In genomic region chr4:131366006-131366405, GRCm38 (mm10) we compare ENCODE assay signal across 16 mouse cellular contexts.
DNase-seq lines count a peak whose midpoint lies in the region; ATAC-seq and TF ChIP-seq lines count a peak whose summit lies in the region.
"Had no signal": no experiment of that assay in that cellular context is flagged by ENCODE, and none has a peak within 500 bp of the region (broad histone marks: within the 10 kb centered on the region; RNA-seq: fewer than 3 reads in every experiment).

No protein-coding gene starts in this region.

- no peak overlapping the region for H3K9ac ChIP-seq in intestine, postnatal 0 days (ENCODE audit: low read depth, low read length)
- no peak overlapping the region for H3K9ac ChIP-seq in intestine, embryonic 15.5 days
- H3K9ac ChIP-seq in midbrain, embryonic 11.5 days (ENCODE audit: low read length), result no peak overlapping the region
- H3K9ac ChIP-seq in midbrain, embryonic 16.5 days (ENCODE audit: low read depth, low read length), result no peak overlapping the region
- H3K9ac ChIP-seq: heart, embryonic 13.5 days; hindbrain, embryonic 12.5 days; limb, embryonic 15.5 days; neural tube, embryonic 13.5 days had no signal

- H3K4me2 ChIP-seq in intestine, postnatal 0 days (replicated peaks; ENCODE audit: low read depth), result no peak overlapping the region
- H3K4me2 ChIP-seq in intestine, embryonic 15.5 days (replicated peaks), result no peak overlapping the region
- no peak overlapping the region for H3K4me2 ChIP-seq in midbrain, embryonic 11.5 days
- H3K4me2 ChIP-seq in midbrain, embryonic 16.5 days (ENCODE audit: low read length), result no peak overlapping the region
- H3K4me2 ChIP-seq: heart, embryonic 13.5 days; hindbrain, embryonic 12.5 days; limb, embryonic 15.5 days; neural tube, embryonic 13.5 days had no signal

- DNase-seq in midbrain, embryonic 11.5 days (ENCODE audit: low spot score, missing footprints), result peak; percentile 35
- DNase-seq in ES-CJ7 (ENCODE audit: low read depth, low spot score), result peak; percentile 21
- no peak for DNase-seq in limb, embryonic 10.5 days (ENCODE audit: low spot score)
- DNase-seq in spleen, postnatal 36 days (ENCODE audit: low spot score in 2 of 2), result no peak
- DNase-seq: adrenal gland, postnatal 36 days; gastrocnemius, postnatal 36 days; kidney, adult 2 months had no signal

- no peaks in the 10 kb centered on the region for H3K27me3 ChIP-seq in intestine, postnatal 0 days (replicated peaks; ENCODE audit: control insufficient read depth, insufficient read depth, low read length)
- no peaks in the 10 kb centered on the region for H3K27me3 ChIP-seq in intestine, embryonic 15.5 days (replicated peaks)
- no peaks in the 10 kb centered on the region for H3K27me3 ChIP-seq in midbrain, embryonic 11.5 days (ENCODE audit: control insufficient read depth, insufficient read depth, low read length)
- no peaks in the 10 kb centered on the region for H3K27me3 ChIP-seq in midbrain, embryonic 16.5 days (ENCODE audit: control insufficient read depth, insufficient read depth, low read depth, low read length)
- peaks cover 12% of the 10 kb centered on the region; the same call in 1 of the 2 replicates for H3K27me3 ChIP-seq in limb, embryonic 10.5 days (ENCODE audit: low read depth, poor library complexity, severe bottlenecking)
- H3K27me3 ChIP-seq: hindbrain, embryonic 12.5 days; limb, embryonic 15.5 days; neural tube, embryonic 13.5 days had no signal

- no peaks in the 10 kb centered on the region for H3K4me1 ChIP-seq in intestine, postnatal 0 days (replicated peaks; ENCODE audit: control insufficient read depth, insufficient read depth, low read length)
- H3K4me1 ChIP-seq in intestine, embryonic 15.5 days (replicated peaks), result no peaks in the 10 kb centered on the region
- no peaks in the 10 kb centered on the region for H3K4me1 ChIP-seq in midbrain, embryonic 11.5 days (ENCODE audit: control insufficient read depth, insufficient read depth, low read length)
- H3K4me1 ChIP-seq in midbrain, embryonic 16.5 days (ENCODE audit: control insufficient read depth, insufficient read depth, low read length), result peaks cover 6% of the 10 kb centered on the region; the same call in 1 of the 2 replicates
- peaks cover 65% of the 10 kb centered on the region for H3K4me1 ChIP-seq in limb, embryonic 10.5 days
- H3K4me1 ChIP-seq: limb, embryonic 15.5 days had no signal

- H3K27ac ChIP-seq in intestine, postnatal 0 days (ENCODE audit: low read depth, low read length), result no peak overlapping the region
- H3K27ac ChIP-seq in intestine, embryonic 15.5 days, result no peak overlapping the region
- H3K27ac ChIP-seq in midbrain, embryonic 11.5 days (ENCODE audit: low read depth, low read length), result no peak overlapping the region
- H3K27ac ChIP-seq in midbrain, embryonic 16.5 days (ENCODE audit: low read length), result no peak overlapping the region
- H3K27ac ChIP-seq in limb, embryonic 10.5 days, result peak overlapping the region; percentile 27
- H3K27ac ChIP-seq: heart, embryonic 13.5 days; hindbrain, embryonic 12.5 days; limb, embryonic 15.5 days; neural tube, embryonic 13.5 days had no signal

- H3K9me3 ChIP-seq in intestine, postnatal 0 days (ENCODE audit: control insufficient read depth), result no peaks in the 10 kb centered on the region
- no peaks in the 10 kb centered on the region for H3K9me3 ChIP-seq in intestine, embryonic 15.5 days
- no peaks in the 10 kb centered on the region for H3K9me3 ChIP-seq in midbrain, embryonic 11.5 days (ENCODE audit: control insufficient read depth, low read length)
- no peaks in the 10 kb centered on the region for H3K9me3 ChIP-seq in midbrain, embryonic 16.5 days (replicated peaks; ENCODE audit: control insufficient read depth, low read length, poor library complexity, severe bottlenecking)
- no peaks in the 10 kb centered on the region for H3K9me3 ChIP-seq in limb, embryonic 10.5 days (replicated peaks)
- H3K9me3 ChIP-seq: G1E; heart, embryonic 13.5 days; hindbrain, embryonic 12.5 days; limb, embryonic 15.5 days; neural tube, embryonic 13.5 days had no signal

- 68% methylated on average over 2 of the region's 2 CpGs for WGBS in intestine, postnatal 0 days
- WGBS in intestine, embryonic 15.5 days, result 55% methylated on average over 2 of the region's 2 CpGs
- WGBS in midbrain, embryonic 11.5 days, result 51% methylated on average over 2 of the region's 2 CpGs
- 51% methylated on average over 2 of the region's 2 CpGs for WGBS in midbrain, embryonic 16.5 days
- WGBS in limb, embryonic 10.5 days, result 67% methylated on average over 2 of the region's 2 CpGs

- ATAC-seq in intestine, postnatal 0 days, result no peak
- ATAC-seq in intestine, embryonic 15.5 days, result no peak
- ATAC-seq in midbrain, embryonic 11.5 days (ENCODE audit: low FRiP score), result no peak
- ATAC-seq in midbrain, embryonic 16.5 days, result no peak
- ATAC-seq: forebrain, embryonic 16.5 days had no signal

- TF ChIP-seq CTCF in intestine, postnatal 0 days (IDR thresholded peaks at IDR 0.05; ENCODE audit: low read depth), result peak; percentile 64

- H3K4me3 ChIP-seq in intestine, postnatal 0 days (ENCODE audit: low read depth, low read length), result no peak overlapping the region
- H3K4me3 ChIP-seq in intestine, embryonic 15.5 days (replicated peaks), result no peak overlapping the region
- H3K4me3 ChIP-seq in midbrain, embryonic 11.5 days (ENCODE audit: low read depth, low read length), result no peak overlapping the region
- H3K4me3 ChIP-seq in midbrain, embryonic 16.5 days (ENCODE audit: low read depth, low read length), result no peak overlapping the region
- H3K4me3 ChIP-seq in limb, embryonic 10.5 days, result no peak overlapping the region
- H3K4me3 ChIP-seq: heart, embryonic 13.5 days; hindbrain, embryonic 12.5 days; limb, embryonic 15.5 days; neural tube, embryonic 13.5 days had no signal

- no peaks in the 10 kb centered on the region for H3K36me3 ChIP-seq in intestine, postnatal 0 days (ENCODE audit: control insufficient read depth, insufficient read depth)
- no peaks in the 10 kb centered on the region for H3K36me3 ChIP-seq in intestine, embryonic 15.5 days
- no peaks in the 10 kb centered on the region for H3K36me3 ChIP-seq in midbrain, embryonic 11.5 days (ENCODE audit: control insufficient read depth, insufficient read depth, low read length)
- H3K36me3 ChIP-seq in midbrain, embryonic 16.5 days (ENCODE audit: control insufficient read depth, insufficient read depth, low read length), result no peaks in the 10 kb centered on the region
- H3K36me3 ChIP-seq in limb, embryonic 10.5 days, result no peaks in the 10 kb centered on the region
- H3K36me3 ChIP-seq: G1E; heart, embryonic 13.5 days; hindbrain, embryonic 12.5 days; limb, embryonic 15.5 days; neural tube, embryonic 13.5 days had no signal

Comparison
In these comparisons a context has a peak if more than half of its experiments do, and no peak if none do; other contexts are left out.
1. DNase-seq: peak in midbrain, embryonic 11.5 days (single experiment) and ES-CJ7 (single experiment); none in limb, embryonic 10.5 days (single experiment) and spleen, postnatal 36 days (0 of 2).